Comparison of ENCODE assay signal across 18 mouse cellular contexts in genomic region chr7:144779691-144780090, GRCm38 (mm10). TPM values are rescaled to one million over a fixed set of nuclear protein-coding genes. Genes with fewer than 3 reads are reported as not detected.
"Had no signal": no experiment of that assay in that cellular context is flagged by ENCODE, and none has a peak within 500 bp of the region (broad histone marks: within the 10 kb centered on the region; RNA-seq: fewer than 3 reads in every experiment).

No protein-coding gene starts in this region.

- H3K4me3 ChIP-seq: kidney, embryonic 15.5 days; limb, embryonic 13.5 days; midbrain, embryonic 15.5 days; neural tube, embryonic 12.5 days had no signal

- H3K4me1 ChIP-seq: neural tube, embryonic 12.5 days had no signal

- H3K27me3 ChIP-seq: midbrain, embryonic 15.5 days had no signal

- H3K36me3 ChIP-seq: kidney, embryonic 15.5 days; limb, embryonic 13.5 days; midbrain, embryonic 15.5 days; neural tube, embryonic 12.5 days had no signal

- DNase-seq: kidney, adult 18-20 months; kidney, postnatal 25 days; layer of hippocampus, postnatal 36 days; lung, embryonic 14.5 days; lung, postnatal 10 days; spleen, adult 18-20 months; thymus, adult 2 months; thymus, postnatal 36 days had no signal

- H3K9me3 ChIP-seq: kidney, embryonic 15.5 days; limb, embryonic 13.5 days; midbrain, embryonic 15.5 days; neural tube, embryonic 12.5 days had no signal

- H3K27ac ChIP-seq: kidney, embryonic 15.5 days; limb, embryonic 13.5 days; macrophage; midbrain, embryonic 15.5 days; neural tube, embryonic 12.5 days had no signal

- H3K4me2 ChIP-seq: kidney, embryonic 15.5 days; limb, embryonic 13.5 days; lung, embryonic 14.5 days; midbrain, embryonic 15.5 days; neural tube, embryonic 12.5 days had no signal

- H3K9ac ChIP-seq: kidney, embryonic 15.5 days; limb, embryonic 13.5 days; lung, embryonic 14.5 days; midbrain, embryonic 15.5 days; neural tube, embryonic 12.5 days had no signal

- ATAC-seq: midbrain, embryonic 15.5 days had no signal

RNA-seq across cellular contexts. Expression of gene Ano1, which starts 27.9 kb away (rescaled TPM):
- total RNA-seq: neutrophil, adult 5-6 weeks had no signal
- polyA plus RNA-seq: macrophage had no signal

RNA-seq across cellular contexts. Expression of gene Fgf3, which starts 58.2 kb away (rescaled TPM):
- total RNA-seq: layer of hippocampus, postnatal 36 days; liver, adult 2 months; monocyte, adult 5-6 weeks had no signal
- polyA plus RNA-seq: liver, adult 2 months; lung, embryonic 14.5 days; macrophage; stomach, embryonic 14.5 days; testis, adult 2 months had no signal
